Mouse (Mus musculus) bone marrow, adult 2 months (tissue): ENCODE data around the gene S100a6. TPM values are rescaled to one million over a fixed set of nuclear protein-coding genes. Genes with fewer than 3 reads are reported as not detected.

Source experiments
- H3K27ac ChIP-seq: fragments of 200-500 bp; 2 replicates; pipeline ENCODE4 v1.5.1; 2012; ENCODE audit warnings: low read depth, mild to moderate bottlenecking, control low read depth, inconsistent platforms, low read length; ENCODE audit not compliant: control insufficient read depth, poor library complexity, insufficient read depth
- H3K4me1 ChIP-seq: fragments of 200-500 bp; 2 replicates; pipeline ENCODE4 v1.6.1; 2011; ENCODE audit warnings: low read length; ENCODE audit not compliant: control insufficient read depth, insufficient read depth
- H3K4me3 ChIP-seq: fragments of 200-500 bp; replicated peaks from 2 replicates; pipeline ENCODE3; 2011; ENCODE audit warnings: mild to moderate bottlenecking, low read depth, low read length, control low read depth; ENCODE audit not compliant: control insufficient read depth
- CTCF ChIP-seq: fragments of 200-500 bp; IDR thresholded peaks from 2 replicates; pipeline ENCODE4 v1.5.1; 2011; ENCODE audit warnings: low read length, control low read depth; ENCODE audit not compliant: control insufficient read depth, insufficient read depth
- POLR2A ChIP-seq: fragments of 200-500 bp; IDR thresholded peaks from 2 replicates; pipeline ENCODE4 v1.6.1; 2011; ENCODE audit warnings: low read depth, mild to moderate bottlenecking, control low read depth, low read length, borderline replicate concordance; ENCODE audit not compliant: control insufficient read depth
- WGBS: fragments of 180-500 bp; shearing (Covaris S2); methylation state at CpG from one replicate; pipeline ENCODE4 v1.1.7; 2018; 5-methylcytosine and 5-hydroxymethylcytosine counted together
- polyA plus RNA-seq: library from polyadenylated mRNA; stranded (reverse); fragments of >200 nt; gene quantifications from 2 replicates; pipeline ENCODE4 v1.2.4, GENCODE M21; 2011; ENCODE audit warnings: low replicate concordance; ENCODE audit not compliant: missing spikeins, insufficient read depth, insufficient read length

S100a6 gene
- polyA plus RNA-seq = 391 and 969 TPM in 2 replicates

GRCm38 (mm10) chr3:90612728-90613291, at the start of gene S100a6:
Gene S100a6, plus strand, starts transcription at chr3:90612882.
- peak within 1 kb of the TSS; percentile 72 for H3K27ac ChIP-seq
- 9% methylated on average over 23 of the region's 23 CpGs for WGBS
- H3K4me3 ChIP-seq = peak within 1 kb of the TSS; percentile 75
- TF ChIP-seq CTCF (peak; percentile 97), POLR2A (peak; percentile 64; the same call in 1 of the 2 replicates)
- H3K4me1 ChIP-seq = peaks cover 5% of the 10 kb centered on the region

GRCm38 (mm10) chr3:90574691-90575090, 38.0 kb upstream of the S100a6 start:
- Histone ChIP-seq H3K27ac (no peak overlapping the region), H3K4me1 (no peaks in the 10 kb centered on the region; the same call in 1 of the 2 replicates), H3K4me3 (no peak overlapping the region)
- WGBS = 74% methylated on average over 5 of the region's 5 CpGs
- TF ChIP-seq CTCF = no peak
- TF ChIP-seq POLR2A = no peak

- TF ChIP-seq POLR2A (no peak), CTCF (no peak)
- H3K4me1 ChIP-seq = no peaks in the 10 kb centered on the region; the same call in 1 of the 2 replicates
- H3K27ac ChIP-seq = no peak overlapping the region
- WGBS = 71% methylated on average over 3 of the region's 3 CpGs
- H3K4me3 ChIP-seq = no peak overlapping the region
These were observed 37.4 kb upstream of the S100a6 start for GRCm38 (mm10) chr3:90575320-90575719.

- Histone ChIP-seq H3K4me1 (no peaks in the 10 kb centered on the region; the same call in 1 of the 2 replicates), H3K27ac (no peak overlapping the region), H3K4me3 (no peak overlapping the region)
- TF ChIP-seq CTCF = no peak
- 78% methylated on average over 10 of the region's 10 CpGs for WGBS
These were observed 36.2 kb upstream of the S100a6 start for GRCm38 (mm10) chr3:90576351-90577001.

- WGBS = 80% methylated on average over 7 of the region's 7 CpGs
- no peak for TF ChIP-seq POLR2A
- TF ChIP-seq CTCF = no peak
These were observed 33.2 kb upstream of the S100a6 start for GRCm38 (mm10) chr3:90579433-90579832.

GRCm38 (mm10) chr3:90581141-90581540, 31.5 kb upstream of the S100a6 start:
- peaks cover under 1% of the 10 kb centered on the region; the same call in 1 of the 2 replicates for H3K4me1 ChIP-seq
- no peak overlapping the region for H3K27ac ChIP-seq
- no peak for TF ChIP-seq CTCF
- TF ChIP-seq POLR2A = no peak
- no peak overlapping the region for H3K4me3 ChIP-seq
- WGBS = 87% methylated on average over 5 of the region's 5 CpGs

More at GRCm38 (mm10) chr3:90579433-90579832, 33.2 kb upstream of the S100a6 start:
- Histone ChIP-seq H3K4me3 (no peak overlapping the region), H3K27ac (no peak overlapping the region), H3K4me1 (no peaks in the 10 kb centered on the region; the same call in 1 of the 2 replicates)

GRCm38 (mm10) chr3:90582156-90582555, 30.5 kb upstream of the S100a6 start:
- H3K4me3 ChIP-seq = no peak overlapping the region
- TF ChIP-seq POLR2A (no peak), CTCF (peak; percentile 26; the same call in 1 of the 2 replicates)
- H3K27ac ChIP-seq = no peak overlapping the region
- peaks cover 4% of the 10 kb centered on the region; the same call in 1 of the 2 replicates for H3K4me1 ChIP-seq
- WGBS = 91% methylated on average over 1 of the region's 1 CpGs

- Histone ChIP-seq H3K4me3 (no peak overlapping the region), H3K4me1 (peaks cover 4% of the 10 kb centered on the region; the same call in 1 of the 2 replicates), H3K27ac (no peak overlapping the region)
- 87% methylated on average over 4 of the region's 4 CpGs for WGBS
- no peak for TF ChIP-seq POLR2A
- TF ChIP-seq CTCF = no peak
These were observed 30.1 kb upstream of the S100a6 start for GRCm38 (mm10) chr3:90582556-90582955.

- 39% methylated on average over 3 of the region's 3 CpGs for WGBS
- TF ChIP-seq POLR2A = no peak
- no peak for TF ChIP-seq CTCF
- Histone ChIP-seq H3K4me1 (peaks cover 8% of the 10 kb centered on the region), H3K27ac (no peak overlapping the region), H3K4me3 (no peak overlapping the region)
These were observed 28.8 kb upstream of the S100a6 start for GRCm38 (mm10) chr3:90583893-90584292.
